Mouse (Mus musculus) hindlimb bud, embryonic 11.5 days (tissue): ENCODE results near the gene Ros1.

Experiments
- DNase-seq: peaks from one replicate; pipeline ENCODE4 v3.0.0-alpha.2; 2012; ENCODE audit warnings: low read depth, low spot score; ENCODE audit errors: extremely low spot score

Ros1 gene

DNA sequence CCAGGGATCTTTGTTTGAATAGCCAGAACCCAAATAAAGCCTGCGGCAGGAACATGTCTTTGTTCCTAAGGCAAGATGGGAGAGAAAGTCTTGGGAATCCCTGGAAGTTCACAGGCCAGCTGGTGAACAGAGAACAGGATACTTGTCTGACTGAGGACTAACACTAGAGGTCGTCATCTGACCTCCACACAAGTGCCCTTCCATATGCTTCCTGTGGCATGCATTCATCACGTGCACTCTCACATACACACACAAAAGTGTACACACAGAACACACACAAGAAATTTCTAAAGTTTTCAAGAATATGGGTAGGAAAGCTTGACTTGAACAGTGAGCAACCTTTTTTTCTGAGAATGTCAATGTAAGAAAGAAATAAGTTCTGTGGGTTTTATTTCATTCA is 34.4 kb downstream of the Ros1 start:
- DNase-seq, result no peak

DNA sequence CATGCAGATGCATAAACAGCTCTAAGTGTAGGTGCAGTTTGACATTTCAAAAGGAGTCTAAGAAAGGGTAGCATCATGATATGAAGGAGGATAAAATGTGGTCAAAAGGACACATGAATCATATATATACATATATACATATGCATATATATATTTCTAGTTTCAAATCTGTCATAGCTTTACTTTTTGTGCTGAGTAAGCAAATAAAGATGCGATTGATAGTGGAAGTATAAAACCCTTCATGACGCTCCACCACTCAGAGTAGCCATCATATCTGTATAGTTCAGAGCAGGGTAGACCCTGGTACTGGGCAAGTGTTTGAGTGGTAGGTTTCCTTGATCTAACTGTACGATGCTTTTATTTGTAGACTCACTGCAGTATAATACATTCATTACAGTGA is 35.3 kb downstream of the Ros1 start:
- no peak for DNase-seq

DNA sequence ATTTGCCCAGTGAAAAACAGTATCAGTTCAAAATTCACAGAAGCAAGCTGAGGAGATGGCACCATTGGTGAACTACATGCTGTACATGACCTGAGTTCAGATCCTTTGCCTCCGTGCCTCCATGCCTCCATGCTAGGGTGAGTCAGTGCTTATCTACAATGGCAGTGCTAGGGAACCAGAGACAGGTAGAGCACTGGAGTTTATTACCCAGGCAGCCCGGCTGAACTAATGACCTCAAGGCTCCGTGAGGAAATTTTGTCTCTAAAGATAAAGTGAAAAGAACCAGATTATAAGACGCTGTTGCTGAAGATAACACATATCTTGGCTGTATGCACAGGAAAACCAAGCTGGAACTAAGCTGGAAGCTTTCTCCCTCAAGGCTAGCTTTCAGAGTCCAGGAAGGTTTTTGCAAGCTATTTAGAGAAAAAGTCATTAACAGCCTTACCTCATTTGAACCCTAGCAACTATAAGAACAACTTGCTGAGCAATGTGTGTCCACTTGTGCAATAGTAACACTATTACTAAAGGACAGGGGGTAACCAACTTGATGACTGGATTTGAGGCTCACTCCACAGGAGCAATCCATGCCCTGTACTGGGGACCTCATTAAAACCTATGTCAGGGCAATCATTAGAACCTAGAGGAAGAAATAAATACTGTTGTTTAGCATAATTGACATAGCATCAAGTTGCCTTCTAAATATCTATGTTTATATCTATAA is 61.5 kb downstream of the Ros1 start:
- no peak for DNase-seq

DNA sequence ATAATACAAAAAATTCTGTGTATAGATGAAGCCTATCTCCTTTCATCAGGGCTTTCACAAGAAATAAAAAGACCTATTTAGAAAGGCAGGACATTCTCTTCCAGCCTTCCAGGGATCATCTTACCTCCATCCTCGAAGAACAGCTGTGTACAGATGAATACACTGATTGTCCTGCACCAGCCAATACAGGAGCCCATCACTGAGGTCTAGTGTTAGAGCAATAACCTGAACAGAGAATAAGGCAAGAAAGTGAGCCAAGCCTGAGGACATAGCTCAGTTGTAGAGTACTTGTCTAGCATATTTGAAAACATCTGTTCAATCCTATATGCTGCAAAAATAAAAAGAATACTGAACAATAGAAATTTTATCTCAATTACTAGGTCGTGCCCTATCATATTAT is 64.3 kb downstream of the Ros1 start:
- DNase-seq, result no peak

DNA sequence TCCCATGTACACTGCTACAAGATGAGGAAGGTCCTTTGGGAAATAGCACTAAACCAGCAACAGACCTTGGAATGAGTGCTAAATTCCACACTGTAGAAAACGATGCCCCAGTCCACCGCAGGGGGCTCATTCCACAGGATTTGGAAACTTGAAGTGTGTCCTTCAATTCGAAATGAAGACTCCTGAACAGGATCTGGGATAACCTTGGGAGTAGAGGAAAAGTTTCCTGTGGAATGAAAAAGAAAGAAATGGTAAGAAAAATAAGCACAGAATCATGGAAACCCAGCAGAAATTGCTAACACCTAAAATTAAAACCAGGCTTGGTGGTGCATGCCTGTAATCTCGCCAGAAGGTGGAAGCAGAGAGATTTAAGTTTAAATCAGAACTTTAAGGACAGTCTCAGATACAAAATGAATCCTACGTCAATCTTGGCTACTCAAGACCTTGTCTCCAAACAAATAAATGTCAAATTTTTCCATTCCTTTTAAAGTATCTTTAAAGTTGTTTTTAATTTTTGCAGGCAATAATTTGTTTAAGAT is 66.1 kb downstream of the Ros1 start:
- DNase-seq, result no peak

DNA sequence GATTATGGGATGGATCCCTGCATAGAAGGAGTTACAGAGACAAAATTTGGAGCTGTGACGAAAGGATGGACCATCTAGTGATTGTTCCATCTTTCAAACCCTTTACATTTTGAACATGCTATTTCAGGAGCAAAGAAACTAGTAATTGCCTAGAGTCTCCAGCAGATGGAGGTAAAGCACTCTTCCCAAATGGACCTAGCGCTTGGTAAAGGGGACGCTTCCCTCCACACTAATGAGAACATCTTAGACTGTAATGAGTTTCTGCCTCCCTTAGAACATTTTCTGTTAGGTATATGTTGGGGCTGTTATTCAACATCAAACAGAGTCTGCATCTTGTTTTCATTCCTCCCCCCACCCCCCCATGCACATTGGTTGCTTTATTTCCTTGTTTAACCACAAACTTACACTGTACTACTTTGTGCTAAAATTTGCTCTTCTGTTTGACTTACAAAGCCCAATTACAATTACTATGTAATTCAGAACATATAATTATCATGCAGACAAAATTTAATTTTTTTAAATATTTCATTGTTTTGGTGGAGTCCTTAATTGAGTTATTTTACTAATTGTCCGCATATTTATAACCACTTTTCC is 88.8 kb downstream of the Ros1 start:
- DNase-seq, result peak; percentile 44

DNA sequence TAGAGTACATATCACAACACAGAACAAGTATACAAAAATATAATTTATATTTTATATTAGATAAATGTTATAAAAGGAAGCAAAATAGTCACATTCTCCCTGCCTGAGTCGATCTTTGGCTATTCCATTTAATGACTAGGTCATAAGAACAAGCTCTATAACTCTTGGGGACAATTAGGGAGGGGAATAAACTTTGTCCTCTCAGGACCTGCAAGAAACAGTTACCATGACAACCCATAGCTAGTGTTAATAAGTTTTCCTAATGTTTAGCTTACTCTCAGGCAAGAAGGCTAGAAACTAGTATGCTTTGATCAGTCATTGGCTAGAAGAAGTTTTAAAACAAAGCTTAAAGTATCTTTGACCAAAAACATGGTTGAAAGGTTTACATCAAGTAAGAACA is 93.8 kb downstream of the Ros1 start:
- no peak for DNase-seq

DNA sequence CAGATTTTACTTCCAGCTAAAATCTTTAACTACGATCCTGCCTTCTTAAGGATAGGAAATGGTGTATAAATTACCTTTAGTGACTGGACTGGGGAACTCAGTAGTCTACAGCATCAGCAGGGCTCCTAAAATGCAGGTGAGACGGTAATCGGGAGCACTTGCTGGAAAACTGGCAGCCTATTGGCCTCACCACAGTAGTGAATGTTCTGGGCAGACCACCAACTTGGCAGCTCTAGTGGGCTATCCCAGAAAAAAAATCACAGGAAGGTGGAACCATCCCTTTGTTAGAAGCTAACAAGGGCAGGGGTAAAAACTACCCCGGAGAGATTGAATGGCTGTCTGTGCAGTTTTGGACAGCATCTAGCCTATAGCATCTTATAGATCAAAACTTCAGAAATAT is 102.9 kb downstream of the Ros1 start:
- DNase-seq, result no peak

DNA sequence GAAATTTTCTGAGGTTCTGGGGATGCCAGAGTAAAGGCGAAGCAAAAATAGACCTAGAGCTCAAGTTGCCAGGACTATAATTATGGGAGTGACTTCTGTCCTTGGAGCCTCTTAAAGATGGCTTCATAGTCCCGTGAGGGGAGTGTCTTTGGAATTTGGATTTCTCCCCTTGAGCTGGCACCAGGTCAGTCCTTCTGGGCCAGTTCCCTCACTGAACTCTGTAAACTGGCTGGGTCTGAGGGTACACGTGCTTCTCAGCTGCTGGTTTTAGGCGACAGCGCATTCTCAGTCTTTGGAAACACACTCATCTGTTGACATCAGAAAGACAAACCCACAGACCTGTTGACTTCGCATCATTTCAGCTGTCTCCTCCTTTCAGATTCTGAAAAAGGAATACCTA is 108.4 kb downstream of the Ros1 start:
- no peak for DNase-seq

DNA sequence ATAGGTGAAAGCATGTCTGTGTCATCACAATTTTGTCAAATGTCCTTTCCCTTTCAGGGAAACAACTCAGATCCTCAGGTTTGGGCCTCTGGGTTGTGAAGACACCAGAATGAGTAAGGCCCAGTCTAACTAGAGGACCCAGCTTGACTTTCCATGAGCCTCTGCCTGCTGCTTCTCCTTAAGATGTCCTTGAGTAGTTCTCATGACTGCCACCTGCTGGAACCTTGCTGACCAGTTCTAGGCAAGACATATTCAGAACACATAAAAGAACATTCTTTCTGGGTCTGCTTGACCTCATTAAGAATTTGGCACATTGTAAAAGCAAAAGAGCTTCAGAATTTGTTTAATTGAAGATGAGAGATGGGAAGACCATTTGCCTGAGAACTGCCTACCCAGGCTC is 122.6 kb downstream of the Ros1 start:
- DNase-seq, result no peak

DNA sequence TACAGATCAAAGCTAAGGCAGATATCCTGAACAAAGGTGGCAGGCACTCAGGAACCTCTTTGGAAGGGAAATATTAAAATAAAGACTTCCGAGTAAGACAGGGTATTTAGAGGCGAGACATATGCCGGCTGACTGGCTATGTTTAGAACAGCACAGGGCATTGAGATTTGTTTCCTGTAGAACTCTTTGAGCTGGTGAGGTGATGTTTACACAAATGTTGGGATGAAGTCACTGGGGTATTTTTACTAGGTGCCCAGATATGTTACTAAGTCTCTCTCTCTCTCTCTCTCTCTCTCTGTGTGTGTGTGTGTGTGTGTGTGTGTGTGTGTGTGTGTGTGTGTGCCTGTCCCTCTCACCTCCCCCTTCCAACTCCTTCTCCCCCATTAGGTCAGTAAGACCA is 146.8 kb downstream of the Ros1 start:
- no peak for DNase-seq

DNA sequence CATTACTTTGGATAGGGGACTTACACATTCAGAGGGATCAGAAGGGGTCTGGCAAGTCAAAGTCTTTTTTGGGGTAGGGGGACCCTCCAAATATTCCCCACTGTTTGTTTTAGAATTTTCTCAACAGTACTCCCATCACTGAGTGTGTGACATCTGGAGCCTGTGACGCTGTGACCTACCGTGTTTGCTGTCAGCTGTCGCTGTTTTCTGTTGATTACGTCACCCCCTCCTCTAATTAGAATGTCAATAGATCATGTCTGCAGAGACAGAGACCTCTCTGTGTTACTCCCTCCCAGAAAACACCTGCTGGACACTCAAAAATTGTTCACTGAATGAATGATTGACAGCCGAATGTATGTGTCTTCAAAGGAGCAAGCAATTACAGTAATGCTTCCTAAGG is 152.0 kb downstream of the Ros1 start:
- no peak for DNase-seq

DNA sequence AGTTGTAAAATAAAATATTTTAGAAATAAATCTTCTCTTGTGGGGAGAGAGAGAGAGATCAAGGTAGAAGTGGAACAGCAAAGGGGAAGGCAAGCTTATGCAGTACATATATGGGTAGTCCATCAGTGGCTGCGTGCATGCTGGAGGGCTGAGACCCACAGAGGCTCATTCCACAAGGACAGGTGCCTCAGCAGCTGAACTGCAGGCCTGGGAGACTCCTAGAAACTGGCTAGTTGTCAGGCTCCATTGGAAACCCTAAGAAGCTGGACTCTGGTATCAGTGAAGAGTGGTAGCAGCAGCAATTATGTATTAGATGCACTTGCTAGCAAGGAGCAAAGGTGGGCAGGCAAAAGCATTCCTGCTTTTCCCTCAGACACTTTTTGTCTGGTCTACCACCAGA is 155.7 kb downstream of the Ros1 start:
- no peak for DNase-seq

DNA sequence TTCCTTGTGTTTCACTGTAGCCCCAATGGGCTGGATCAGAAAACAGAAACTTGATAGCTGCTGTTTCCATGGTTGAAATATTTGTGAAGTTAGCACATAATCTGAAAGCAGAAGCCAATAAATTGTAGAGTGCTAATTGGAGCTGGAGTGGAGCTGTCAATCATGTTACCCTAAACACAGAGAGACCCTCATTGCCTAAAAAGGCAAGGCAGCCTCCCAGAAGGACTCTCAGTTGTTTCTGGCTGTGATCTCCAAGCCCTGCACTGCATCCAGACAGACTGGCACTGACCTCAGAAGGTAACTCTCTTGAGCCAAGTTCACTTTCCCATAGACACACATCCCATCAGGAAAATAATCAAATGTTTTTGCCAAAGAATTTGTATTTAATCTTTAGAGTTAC is 161.3 kb downstream of the Ros1 start:
- no peak for DNase-seq

DNA sequence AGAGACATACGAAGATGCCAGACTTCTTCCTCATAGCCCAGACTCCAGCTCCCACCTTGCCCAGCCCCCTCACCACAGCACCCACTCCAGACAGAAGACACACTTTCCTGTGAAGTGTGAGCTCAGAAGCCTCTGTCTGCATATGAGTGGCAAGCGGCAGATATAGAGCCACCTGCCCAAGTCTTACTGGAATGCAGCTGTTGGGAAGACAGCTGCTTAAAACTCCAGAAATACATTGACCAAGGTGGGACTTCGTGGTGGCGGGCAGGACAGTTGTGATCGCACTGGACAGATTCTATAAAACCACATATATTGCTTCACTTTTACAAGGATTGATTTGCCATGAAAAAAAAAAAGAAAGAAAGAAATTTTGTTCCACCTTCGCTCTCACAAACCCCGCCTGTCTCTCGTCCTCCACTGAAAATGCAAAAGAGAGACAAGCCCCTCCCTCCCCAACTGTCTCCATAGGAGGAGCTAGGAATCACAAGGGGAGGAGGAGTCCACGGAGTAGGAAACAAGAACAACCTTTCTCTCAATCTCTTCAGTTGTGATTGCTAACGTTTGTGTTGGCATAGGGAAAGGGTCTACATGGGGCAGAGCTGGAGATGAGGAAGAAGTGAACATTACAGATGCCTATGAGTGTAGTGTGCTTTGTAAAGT is 165.5 kb downstream of the Ros1 start:
- DNase-seq, result no peak

DNA sequence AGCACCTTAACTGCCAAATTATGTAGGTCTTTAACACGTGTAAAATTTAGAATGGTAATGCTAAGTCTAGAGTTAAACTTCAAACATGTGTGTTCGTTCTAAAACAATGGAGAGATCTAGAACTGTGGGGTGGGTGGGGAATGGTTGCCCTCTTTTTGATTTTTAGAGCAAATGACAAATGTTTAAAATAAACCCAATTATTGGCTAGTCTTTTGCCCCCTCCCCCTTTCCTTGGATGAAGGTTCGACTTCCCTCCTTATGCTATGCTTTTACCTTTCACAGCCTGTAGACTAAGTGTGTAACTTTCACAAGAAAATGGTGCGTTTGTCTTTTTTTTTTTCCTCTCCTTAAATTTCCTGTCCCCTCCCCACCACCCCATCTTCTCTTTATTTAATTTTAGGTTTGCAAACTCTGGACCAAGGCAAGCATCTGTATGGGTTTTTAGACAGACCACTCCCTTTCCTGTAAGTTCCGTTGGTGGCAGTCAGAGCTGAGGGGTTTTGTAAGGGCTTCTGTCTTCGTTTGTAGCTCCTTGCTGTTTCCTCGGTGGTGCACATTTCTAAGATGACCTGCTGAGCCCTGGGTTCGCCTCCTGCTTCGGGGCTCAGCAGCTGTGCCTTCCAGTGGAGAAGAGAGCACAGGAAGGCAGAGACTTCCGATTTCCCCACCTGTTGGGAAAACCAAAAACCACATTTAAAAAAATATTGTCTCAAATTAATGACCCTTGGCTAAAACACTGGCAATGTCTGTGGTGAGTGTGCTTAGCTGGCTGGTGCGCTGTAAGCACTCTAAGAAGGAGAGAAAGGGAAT is 166.3 kb downstream of the Ros1 start:
- DNase-seq, result no peak

DNA sequence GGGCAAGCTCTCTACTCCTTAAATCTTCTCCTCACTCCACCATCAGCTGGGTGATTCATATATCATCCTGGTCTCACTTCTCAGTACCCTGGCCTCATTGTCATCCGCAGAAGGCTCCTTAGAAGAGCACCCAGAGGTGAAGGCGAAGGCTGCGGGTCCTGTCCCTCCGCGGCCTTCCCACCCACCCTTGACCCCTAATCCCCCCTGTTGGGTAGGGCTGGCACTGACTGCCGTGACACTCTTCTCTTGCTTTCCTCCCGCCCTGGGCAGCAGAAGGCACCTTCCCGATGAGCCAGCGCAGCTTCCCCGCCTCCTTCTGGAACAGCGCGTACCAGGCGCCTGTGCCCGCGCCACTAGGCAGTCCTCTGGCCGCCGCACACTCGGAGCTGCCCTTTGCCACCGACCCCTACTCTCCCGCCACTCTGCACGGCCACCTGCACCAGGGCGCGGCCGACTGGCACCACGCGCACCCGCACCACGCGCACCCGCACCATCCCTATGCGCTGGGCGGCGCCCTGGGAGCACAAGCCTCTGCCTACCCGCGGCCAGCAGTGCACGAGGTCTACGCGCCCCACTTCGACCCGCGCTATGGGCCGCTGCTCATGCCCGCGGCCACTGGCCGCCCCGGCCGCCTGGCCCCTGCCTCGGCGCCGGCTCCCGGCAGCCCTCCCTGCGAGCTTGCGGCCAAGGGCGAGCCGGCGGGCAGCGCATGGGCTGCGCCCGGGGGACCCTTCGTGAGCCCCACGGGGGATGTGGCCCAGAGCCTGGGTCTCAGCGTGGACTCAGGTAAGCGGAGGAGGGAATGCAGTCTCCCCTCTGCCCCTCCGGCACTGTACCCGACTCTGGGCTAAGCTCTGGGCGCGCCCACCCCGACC is 167.6 kb downstream of the Ros1 start:
- no peak for DNase-seq

DNA sequence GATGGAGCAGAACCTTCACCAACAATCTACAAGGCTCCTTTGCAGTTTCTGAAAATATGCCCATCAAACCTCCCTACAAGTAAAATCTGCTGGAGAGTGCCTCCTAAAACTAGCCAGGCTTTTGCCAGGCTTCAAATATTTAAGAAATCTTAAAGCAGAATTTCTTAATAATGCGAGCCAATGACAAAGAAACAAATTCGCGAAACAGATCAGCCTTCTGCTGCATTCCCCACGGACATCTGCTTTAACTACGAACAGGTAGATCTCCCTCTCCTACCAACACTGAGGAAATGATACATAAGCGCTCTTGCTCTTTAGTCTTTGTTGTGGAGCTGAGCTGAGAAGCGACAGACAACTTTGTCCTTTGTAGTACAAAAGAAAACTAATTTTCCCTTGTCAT is 169.2 kb downstream of the Ros1 start:
- no peak for DNase-seq

DNA sequence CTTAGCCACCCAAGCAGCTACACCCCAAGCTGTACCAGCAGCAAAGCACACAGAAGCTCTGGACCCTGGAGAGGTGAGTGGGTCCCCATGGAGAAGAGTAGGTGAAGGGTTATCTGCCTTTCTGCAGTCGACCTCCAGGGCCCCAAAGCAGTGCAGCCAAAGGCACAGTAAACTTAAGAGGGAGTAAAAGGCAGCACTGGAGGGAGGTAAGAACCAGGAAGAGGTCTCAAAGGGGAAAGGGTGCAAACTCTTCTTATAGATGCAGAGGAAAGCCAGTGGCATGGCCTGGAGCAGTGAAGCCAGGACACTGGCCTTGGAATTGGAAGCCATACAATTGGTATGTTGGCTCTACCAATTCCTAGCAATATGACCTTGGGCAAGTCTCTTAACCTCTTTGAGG is 169.8 kb downstream of the Ros1 start:
- DNase-seq, result no peak

DNA sequence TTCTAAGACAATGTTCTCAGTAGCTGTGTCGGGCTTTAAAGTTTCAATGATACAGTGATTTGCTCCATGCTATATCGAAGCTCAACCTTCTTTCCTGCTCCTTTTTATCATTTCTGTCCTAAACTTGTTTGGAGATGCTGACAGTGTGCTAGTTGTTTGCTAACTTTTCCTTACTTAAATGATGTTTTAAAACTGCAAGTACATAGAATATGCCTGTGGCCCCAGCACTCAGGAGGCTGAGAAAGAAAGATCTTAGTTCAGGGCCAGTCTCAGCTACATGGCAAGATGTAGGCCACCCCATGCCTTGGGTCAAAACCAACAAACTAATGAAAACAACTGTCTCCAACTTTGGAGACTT is 171.0 kb downstream of the Ros1 start:
- DNase-seq, result no peak
